Mouse (Mus musculus): ENCODE data around the gene Dnajb13.
A peak's percentile ranks its signal among the peaks of the same experiment; 100 is the strongest.
"Not testable (repeated sequence)": the region's sequence is repeated elsewhere in the genome, so short reads cannot be mapped to it uniquely, and the experiment has no call there.

The Dnajb13 gene

GRCm38 (mm10) chr7:100487301-100487700 is 27.5 kb downstream of the Dnajb13 start:
- DNase-seq (ENCODE audit: low spot score): no peak

DNA sequence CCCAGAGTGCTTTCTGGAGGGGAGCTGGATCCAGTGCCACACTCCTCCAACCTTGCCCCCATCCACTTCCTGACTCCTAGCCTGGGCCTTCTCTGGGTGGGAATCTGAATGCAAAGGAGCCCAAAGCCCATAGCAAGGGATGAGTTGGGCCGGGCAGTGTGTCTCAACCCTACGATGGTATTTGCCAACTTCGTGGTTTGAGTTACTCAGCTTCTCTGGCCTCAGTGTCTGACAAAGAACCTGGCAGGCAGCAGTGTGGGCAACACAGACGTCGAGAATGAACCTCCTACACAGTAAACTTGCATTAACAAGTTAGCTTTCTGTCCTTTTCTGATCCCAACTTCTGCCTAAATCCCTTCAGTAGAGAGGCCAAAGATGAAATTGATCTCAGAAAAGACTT is 30.3 kb downstream of the Dnajb13 start:
- DNase-seq (ENCODE audit: low spot score): no peak

- DNase-seq (ENCODE audit: low spot score): not testable (repeated sequence)
Observed at GRCm38 (mm10) chr7:100482046-100482445, 32.7 kb downstream of the Dnajb13 start.

DNA sequence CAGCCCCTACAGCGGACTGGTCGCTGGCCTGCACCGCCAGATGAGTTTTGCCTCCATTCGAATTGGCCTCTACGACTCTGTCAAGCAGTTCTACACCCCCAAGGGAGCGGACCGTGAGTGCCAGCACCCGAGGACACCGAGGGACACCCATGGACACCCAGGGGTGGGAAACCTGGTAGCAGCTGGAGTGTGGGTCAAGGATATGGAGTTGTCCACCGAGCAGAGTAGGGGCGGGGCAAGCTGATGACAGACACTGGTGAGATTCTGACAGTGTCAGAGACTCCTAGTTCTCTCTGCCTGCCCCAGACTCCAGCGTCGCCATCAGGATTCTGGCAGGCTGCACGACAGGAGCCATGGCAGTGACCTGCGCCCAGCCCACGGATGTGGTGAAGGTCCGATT is 34.6 kb downstream of the Dnajb13 start:
- DNase-seq (ENCODE audit: low spot score): no peak

DNA sequence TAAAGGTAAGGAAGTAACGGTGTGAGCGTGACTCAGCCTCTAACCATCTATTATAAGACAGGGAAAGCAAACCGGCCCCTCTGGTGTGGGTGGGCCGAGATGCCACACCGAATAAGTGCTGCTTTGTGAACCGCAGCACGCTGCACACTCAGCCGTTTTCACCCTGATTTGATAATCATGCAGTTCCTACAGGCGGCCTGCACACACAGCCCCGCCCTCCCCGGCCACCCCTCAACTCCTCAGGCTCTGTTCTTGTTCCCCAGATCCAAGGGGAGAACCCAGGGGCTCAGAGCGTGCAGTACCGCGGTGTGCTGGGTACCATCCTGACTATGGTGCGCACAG is 35.0 kb downstream of the Dnajb13 start:
- no peak for DNase-seq (ENCODE audit: low spot score)

DNA sequence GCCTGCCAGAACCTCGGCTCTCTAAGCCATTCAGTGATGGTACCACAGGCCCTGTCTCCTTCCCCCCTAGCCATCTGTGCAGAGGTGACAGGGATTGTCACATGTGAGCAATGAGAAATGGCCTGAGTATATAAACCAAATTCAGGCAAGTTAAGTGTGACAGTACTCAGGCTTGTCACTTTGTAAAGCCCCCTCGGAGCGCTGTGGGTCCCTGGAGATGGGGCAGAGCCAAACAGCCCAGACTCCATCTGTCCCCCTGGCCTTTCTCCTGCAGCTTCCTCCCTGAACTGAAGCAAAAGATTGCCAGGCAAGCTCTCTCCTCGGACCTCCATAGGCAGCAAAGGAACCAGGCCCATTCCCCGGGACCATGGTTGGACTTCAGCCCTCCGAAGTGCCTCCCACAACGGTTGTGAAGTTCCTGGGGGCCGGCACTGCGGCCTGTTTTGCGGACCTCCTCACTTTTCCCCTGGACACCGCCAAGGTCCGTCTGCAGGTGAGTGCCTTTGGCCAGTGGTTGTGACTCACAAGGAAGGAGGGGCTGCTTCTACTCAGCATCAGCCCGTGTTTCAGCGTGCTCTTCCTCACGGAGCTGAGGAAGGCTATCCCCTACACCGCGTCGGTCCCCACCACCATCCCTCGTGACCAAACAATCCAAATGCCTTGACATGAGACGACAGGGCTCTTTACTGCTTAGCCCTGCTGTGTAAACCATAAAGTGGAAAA is 35.5 kb downstream of the Dnajb13 start:
- no peak for DNase-seq (ENCODE audit: low spot score)

DNA sequence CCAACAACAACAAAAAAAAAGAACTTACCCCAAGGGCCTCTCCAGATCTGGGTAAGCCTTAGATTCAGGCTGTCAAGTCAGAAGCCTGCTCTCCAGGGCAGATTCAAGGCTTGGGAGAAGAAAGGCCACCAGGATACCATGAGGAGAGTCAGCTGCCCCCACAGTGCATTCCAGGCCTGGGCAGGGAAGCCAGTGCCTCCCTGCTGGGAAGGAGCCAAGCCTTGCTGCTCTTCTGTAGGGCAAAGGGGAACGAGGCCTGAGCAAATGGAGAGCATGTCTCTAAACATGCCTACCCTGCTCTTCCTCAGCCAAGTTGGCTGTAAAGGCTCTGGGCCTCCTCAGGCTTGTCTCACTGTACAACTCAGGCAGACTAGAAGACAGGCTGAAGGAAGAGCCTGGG is 40.1 kb downstream of the Dnajb13 start:
- DNase-seq (ENCODE audit: low spot score): no peak

DNA sequence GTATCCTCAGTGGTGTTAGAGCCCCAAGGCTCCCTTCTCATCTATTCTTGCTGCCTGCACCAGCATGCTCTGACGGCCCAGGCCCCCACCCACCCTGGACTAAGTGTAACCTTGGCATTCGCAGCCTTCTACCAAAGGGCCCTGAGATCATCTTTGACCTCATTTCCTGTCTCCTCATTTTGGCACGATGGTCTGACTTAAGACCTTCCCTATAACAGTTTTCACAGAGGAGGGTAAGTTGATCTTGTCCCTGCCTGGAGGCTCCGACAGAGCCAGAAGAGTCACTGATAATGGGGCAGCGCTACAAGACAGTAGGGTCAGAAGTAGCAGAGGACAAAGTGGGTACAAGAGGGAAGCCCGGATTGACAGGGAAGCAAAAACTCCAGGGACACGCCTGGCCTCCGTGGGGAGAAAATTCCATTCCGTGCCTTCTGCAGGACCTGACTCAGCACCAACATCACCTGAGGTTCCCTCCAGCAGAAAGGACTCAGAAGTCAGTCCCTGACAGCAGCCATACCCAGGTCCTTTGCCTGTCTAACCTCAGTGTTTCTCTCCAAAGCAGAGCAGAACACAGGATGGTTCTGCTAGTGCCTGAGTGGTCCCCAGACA is 40.8 kb downstream of the Dnajb13 start:
- no peak for DNase-seq (ENCODE audit: low spot score)

DNA sequence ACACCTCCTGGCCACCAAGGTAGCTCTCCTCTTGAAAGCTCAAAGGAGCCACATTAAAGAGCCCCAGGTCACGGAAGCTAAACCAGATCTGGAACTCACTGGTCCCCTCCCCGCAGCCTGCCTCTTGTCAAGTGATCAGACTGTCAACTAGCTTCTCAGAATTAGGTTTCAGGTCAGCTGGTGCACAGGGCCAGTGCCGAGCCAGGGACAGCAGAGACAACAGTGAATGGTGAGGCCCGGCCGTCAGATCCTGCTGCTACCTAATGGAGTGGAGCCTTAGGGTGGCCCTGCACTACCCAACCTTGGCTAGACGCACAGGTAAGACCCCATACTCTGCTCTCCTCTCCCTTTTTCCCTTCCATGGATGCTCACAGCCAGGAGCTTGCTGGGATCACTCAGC is 42.0 kb downstream of the Dnajb13 start, which contains the start of gene Ucp3:
Ucp3 (plus strand) TSS at position 214 of the 400 bp plus-strand sequence.
- DNase-seq (ENCODE audit: low spot score): no peak

GRCm38 (mm10) chr7:100471407-100471797 is 43.4 kb downstream of the Dnajb13 start:
- DNase-seq (ENCODE audit: low spot score): no peak

GRCm38 (mm10) chr7:100470796-100471406 is 43.9 kb downstream of the Dnajb13 start:
- no peak for DNase-seq (ENCODE audit: low spot score)

DNA sequence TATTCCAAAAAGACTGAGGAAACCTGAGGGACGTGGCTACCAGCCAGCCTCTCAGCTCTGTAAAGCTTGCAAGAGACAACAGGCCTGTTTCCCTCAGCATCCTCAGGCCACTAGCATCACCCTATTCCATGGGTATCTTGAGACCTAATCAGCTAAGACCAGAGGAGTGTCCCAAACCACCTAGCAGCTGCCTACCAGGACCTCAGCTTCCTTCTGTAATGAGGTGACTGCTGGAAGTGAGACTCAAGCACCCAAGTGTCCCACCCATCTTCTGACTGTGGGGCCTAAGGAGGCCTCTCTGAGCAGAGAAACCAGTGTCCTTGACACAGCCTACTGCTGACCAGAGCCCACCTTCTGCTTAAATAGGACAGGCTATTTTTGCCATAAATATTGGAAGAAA is 45.3 kb downstream of the Dnajb13 start:
- DNase-seq (ENCODE audit: low spot score): no peak

GRCm38 (mm10) chr7:100468761-100469160 is 46.0 kb downstream of the Dnajb13 start:
- no peak for DNase-seq (ENCODE audit: low spot score)

GRCm38 (mm10) chr7:100466781-100467510 is 47.8 kb downstream of the Dnajb13 start:
- DNase-seq (ENCODE audit: low spot score): peak; percentile 46

- DNase-seq (ENCODE audit: low spot score): no peak
Observed at GRCm38 (mm10) chr7:100465656-100466309, 49.0 kb downstream of the Dnajb13 start.

DNA sequence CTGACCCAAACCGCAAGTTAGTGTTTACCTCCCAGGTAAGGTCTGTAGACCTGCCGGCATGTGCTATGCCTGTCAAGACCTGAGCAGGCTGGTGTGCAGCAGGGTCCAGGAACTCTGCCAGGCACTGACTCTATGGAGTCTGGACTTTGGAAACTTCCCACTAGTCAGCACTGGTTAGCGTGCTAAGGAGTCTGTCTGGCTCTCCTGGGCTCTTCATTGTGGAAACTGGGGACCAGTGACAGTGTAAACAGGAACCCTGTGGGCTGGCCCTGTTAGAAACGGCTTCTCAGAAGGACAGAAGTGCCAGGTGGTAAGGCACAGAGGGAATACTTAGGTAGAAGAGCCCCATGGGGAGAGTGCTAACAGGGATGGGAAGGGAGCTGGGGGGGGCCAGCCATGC is 49.5 kb downstream of the Dnajb13 start:
- DNase-seq (ENCODE audit: low spot score): peak; percentile 74

DNA sequence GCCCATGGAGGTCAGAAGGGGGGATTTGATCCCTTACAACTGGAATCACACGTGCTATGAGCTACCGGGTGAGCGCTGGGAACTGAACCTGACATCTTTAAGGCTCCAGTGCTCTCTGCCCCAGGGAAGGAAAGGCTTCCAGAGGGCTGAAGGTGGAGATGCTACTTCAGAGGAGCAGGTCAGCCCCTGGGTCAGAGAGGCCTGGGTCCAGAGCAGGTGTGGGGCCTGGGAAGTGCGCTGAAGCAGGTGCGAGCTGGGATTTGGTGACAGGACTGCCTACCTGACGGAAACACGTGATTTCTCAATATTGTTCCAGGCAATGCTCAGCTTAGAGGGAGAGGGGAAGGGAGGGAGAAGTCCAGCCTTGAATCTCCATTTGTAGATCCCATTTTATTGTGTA is 50.5 kb downstream of the Dnajb13 start:
- DNase-seq (ENCODE audit: low spot score): peak; percentile 17

DNA sequence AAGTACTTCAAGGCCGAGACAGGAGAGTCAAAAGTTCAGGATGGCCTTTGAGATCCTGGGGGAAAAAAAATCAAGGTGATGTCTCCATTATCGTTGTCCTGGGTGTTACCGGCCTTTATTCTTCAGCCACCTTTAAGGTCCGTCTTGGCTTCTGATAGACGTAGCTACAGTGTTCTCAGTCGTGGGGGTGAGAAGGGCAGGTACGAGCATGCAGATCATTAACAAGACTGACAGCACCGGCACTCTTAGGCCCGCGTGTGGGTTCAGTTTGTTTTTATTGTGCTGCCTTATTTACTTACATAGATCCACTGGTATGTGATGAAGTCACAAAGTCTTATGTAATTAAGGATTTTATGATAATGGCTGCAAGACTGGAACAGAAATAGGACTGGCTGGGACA is 51.0 kb downstream of the Dnajb13 start:
- DNase-seq (ENCODE audit: low spot score): peak; percentile 44

DNA sequence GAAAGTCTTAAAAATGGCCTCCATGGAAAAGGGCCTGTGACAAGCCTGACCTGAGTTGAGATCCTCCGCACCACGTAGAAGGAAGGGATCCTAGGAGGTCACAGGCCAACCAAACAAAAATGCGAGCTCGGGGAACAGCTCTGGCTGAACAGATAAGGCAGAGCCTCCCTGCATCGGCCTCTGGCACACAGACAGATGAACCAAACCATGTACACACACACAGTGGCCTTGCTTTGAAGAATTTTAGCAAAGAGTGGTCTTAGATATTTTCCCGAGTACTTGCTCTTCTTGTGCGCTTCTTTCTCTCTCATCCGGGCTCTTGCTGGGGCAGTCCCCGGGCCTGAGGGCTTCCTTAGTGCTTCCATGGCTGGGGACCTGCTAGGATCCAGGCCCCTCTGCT is 51.6 kb downstream of the Dnajb13 start:
- peak; percentile 69 for DNase-seq (ENCODE audit: low spot score)

- DNase-seq (ENCODE audit: low spot score): no peak
Observed at GRCm38 (mm10) chr7:100461621-100462151, 53.1 kb downstream of the Dnajb13 start.

DNA sequence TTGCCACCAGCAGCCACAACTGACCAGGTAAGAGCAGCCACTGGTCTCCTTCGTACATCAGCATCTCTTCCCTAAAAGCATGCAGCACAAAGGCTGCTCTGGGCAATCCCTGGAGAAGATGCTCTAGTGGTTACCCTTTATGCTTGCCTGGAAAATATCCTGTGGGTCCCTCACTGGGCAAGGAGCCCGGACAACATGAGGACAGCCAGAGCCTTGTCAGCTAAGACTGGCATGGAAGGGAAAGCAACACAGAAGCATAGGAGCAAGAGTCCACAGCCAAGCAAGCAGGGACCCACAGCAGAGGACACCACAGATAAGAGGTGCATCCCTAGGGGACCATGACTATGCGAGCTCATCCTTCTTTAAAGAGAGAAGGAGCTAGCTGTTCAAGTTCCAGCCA is 54.9 kb downstream of the Dnajb13 start:
- DNase-seq (ENCODE audit: low spot score): no peak

DNA sequence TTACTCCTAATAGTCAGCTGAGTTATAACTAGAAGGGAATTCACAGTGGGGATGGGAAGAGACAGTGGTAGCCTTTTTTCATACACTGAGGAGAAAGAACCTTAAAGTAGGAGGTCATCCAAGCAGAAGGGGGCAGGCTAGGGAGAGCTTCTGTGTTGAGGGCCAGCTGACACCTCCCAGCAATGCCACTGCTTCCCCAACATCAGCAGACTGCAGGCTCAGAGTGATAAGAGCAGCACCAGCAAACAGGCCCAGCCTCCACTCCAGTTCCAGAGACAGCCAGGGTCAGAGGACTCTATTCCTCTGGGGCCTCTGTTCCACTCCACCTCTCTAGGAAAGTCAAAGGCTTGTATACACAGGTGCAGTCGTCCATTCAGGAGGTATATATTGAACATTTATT is 56.6 kb downstream of the Dnajb13 start:
- peak; percentile 23 for DNase-seq (ENCODE audit: low spot score)
